Mouse (Mus musculus): ENCODE results near the gene Pfn4. TPM values are rescaled to one million over a fixed set of nuclear protein-coding genes. Genes with fewer than 3 reads are reported as not detected.

The Pfn4 gene
- total and polyA plus RNA-seq, 2 experiments from 2014 or later: 9.2 to 21.3 TPM

GRCm38 (mm10) chr12:4816680-4817360 lies 48.0 kb downstream of the Pfn4 start:
- Histone ChIP-seq H3K4me3 (ENCODE audit: low read depth, low read length) (peak overlapping the region; percentile 91), H3K27me3 (ENCODE audit: insufficient read depth, low read length) (no peaks in the 10 kb centered on the region), H3K9ac (peak overlapping the region; percentile 76), H3K27ac (ENCODE audit: low read depth, low read length) (peak overlapping the region; percentile 91), H3K36me3 (ENCODE audit: insufficient read depth) (peaks cover 16% of the 10 kb centered on the region; the same call in 1 of the 2 replicates), H3K4me1 (ENCODE audit: insufficient read depth) (peaks cover 10% of the 10 kb centered on the region), H3K9me3 (ENCODE audit: low read length) (no peaks in the 10 kb centered on the region), H3K4me2 (ENCODE audit: low read depth) (peak overlapping the region; percentile 80)
- TF ChIP-seq CTCF (IDR thresholded peaks at IDR 0.05; ENCODE audit: low read depth): no peak
- DNase-seq (peak; percentile 54), ATAC-seq (peak; percentile 50)
- 6% methylated on average over 24 of the region's 24 CpGs for WGBS

GRCm38 (mm10) chr12:4817361-4818101 lies 48.7 kb downstream of the Pfn4 start, which contains the start of gene Sf3b6:
Gene Sf3b6 (plus strand): TSS chr12:4817544.
- H3K4me2 ChIP-seq (ENCODE audit: low read depth): peak within 1 kb of the TSS; percentile 80
- H3K27ac ChIP-seq (ENCODE audit: low read depth, low read length): peak within 1 kb of the TSS; percentile 91
- H3K36me3 ChIP-seq (ENCODE audit: insufficient read depth): peaks cover 20% of the 10 kb centered on the region; the same call in 1 of the 2 replicates
- H3K9me3 ChIP-seq (ENCODE audit: low read length): no peaks in the 10 kb centered on the region
- DNase-seq: peak; percentile 98
- no peak for TF ChIP-seq CTCF (IDR thresholded peaks at IDR 0.05; ENCODE audit: low read depth)
- 2% methylated on average over 49 of the region's 49 CpGs for WGBS
- H3K27me3 ChIP-seq (ENCODE audit: insufficient read depth, low read length): no peaks in the 10 kb centered on the region
- peak within 1 kb of the TSS; percentile 76 for H3K9ac ChIP-seq
- peak within 1 kb of the TSS; percentile 91 for H3K4me3 ChIP-seq (ENCODE audit: low read depth, low read length)
- H3K4me1 ChIP-seq (ENCODE audit: insufficient read depth): peaks cover 10% of the 10 kb centered on the region
- peak; percentile 99 for ATAC-seq

- H3K4me1 ChIP-seq (ENCODE audit: insufficient read depth): no peaks in the 10 kb centered on the region
- H3K36me3 ChIP-seq (ENCODE audit: insufficient read depth): peaks cover 47% of the 10 kb centered on the region
- DNase-seq: no peak
- no peak for ATAC-seq
- no peaks in the 10 kb centered on the region for H3K27me3 ChIP-seq (ENCODE audit: insufficient read depth, low read length)
- no peak overlapping the region for H3K27ac ChIP-seq (ENCODE audit: low read depth, low read length)
- H3K4me2 ChIP-seq (ENCODE audit: low read depth): no peak overlapping the region
- H3K9me3 ChIP-seq (ENCODE audit: low read length): no peaks in the 10 kb centered on the region
- H3K9ac ChIP-seq: no peak overlapping the region
- 75% methylated on average over 3 of the region's 3 CpGs for WGBS
- H3K4me3 ChIP-seq (ENCODE audit: low read depth, low read length): no peak overlapping the region
- no peak for TF ChIP-seq CTCF (IDR thresholded peaks at IDR 0.05; ENCODE audit: low read depth)
Measured at GRCm38 (mm10) chr12:4827256-4827655, 58.4 kb downstream of the Pfn4 start.

Other genes with a start within 250 kb of the Pfn4 start
- gene Itsn2, start 176.4 kb upstream of the Pfn4 start, total RNA-seq (2014; rRNA removed): 24.5 and 28.1 TPM in 2 replicates
- 12.3 and 20.9 TPM in 2 replicates for gene Itsn2, start 176.4 kb upstream of the Pfn4 start, polyA plus RNA-seq (2015; fragmentation: Nextera tagmentation; extraction: Ambion mirVana)
- gene Gm3625, start 176.1 kb upstream of the Pfn4 start, total RNA-seq (2014; rRNA removed): not detected in 2 replicates
- gene Gm3625, start 176.1 kb upstream of the Pfn4 start, polyA plus RNA-seq (2015; fragmentation: Nextera tagmentation; extraction: Ambion mirVana): not detected in 2 replicates
- gene Fam228a, start 30.6 kb upstream of the Pfn4 start, total RNA-seq (2014; rRNA removed): 1.2 and 1.5 TPM in 2 replicates
- 0.09 and 0.30 TPM in 2 replicates for gene Fam228a, start 30.6 kb upstream of the Pfn4 start, polyA plus RNA-seq (2015; fragmentation: Nextera tagmentation; extraction: Ambion mirVana)
- gene Fam228b, start 245 bp downstream of the Pfn4 start, total RNA-seq (2014; rRNA removed): 7.8 and 18.8 TPM in 2 replicates
- 5.8 and 8.9 TPM in 2 replicates for gene Fam228b, start 245 bp downstream of the Pfn4 start, polyA plus RNA-seq (2015; fragmentation: Nextera tagmentation; extraction: Ambion mirVana)
- 117 and 156 TPM in 2 replicates for gene Sf3b6, start 48.5 kb downstream of the Pfn4 start, total RNA-seq (2014; rRNA removed)
- 326 and 451 TPM in 2 replicates for gene Sf3b6, start 48.5 kb downstream of the Pfn4 start, polyA plus RNA-seq (2015; fragmentation: Nextera tagmentation; extraction: Ambion mirVana)
- 51.7 and 122 TPM in 2 replicates for gene Fkbp1b, start 72.6 kb downstream of the Pfn4 start, total RNA-seq (2014; rRNA removed)
- 65.5 and 67.9 TPM in 2 replicates for gene Fkbp1b, start 72.6 kb downstream of the Pfn4 start, polyA plus RNA-seq (2015; fragmentation: Nextera tagmentation; extraction: Ambion mirVana)
- gene Wdcp, start 74.3 kb downstream of the Pfn4 start, total RNA-seq (2014; rRNA removed): 8.9 and 9.9 TPM in 2 replicates
- 10.2 and 11.4 TPM in 2 replicates for gene Wdcp, start 74.3 kb downstream of the Pfn4 start, polyA plus RNA-seq (2015; fragmentation: Nextera tagmentation; extraction: Ambion mirVana)
- 1.1 and 3.4 TPM in 2 replicates for gene Mfsd2b, start 105.3 kb downstream of the Pfn4 start, total RNA-seq (2014; rRNA removed)
- gene Mfsd2b, start 105.3 kb downstream of the Pfn4 start, polyA plus RNA-seq (2015; fragmentation: Nextera tagmentation; extraction: Ambion mirVana): 0.49 and 1.3 TPM in 2 replicates
- gene Ubxn2a, start 138.7 kb downstream of the Pfn4 start, total RNA-seq (2014; rRNA removed): 28.5 and 29.0 TPM in 2 replicates
- 21.4 and 34.9 TPM in 2 replicates for gene Ubxn2a, start 138.7 kb downstream of the Pfn4 start, polyA plus RNA-seq (2015; fragmentation: Nextera tagmentation; extraction: Ambion mirVana)
- 23.7 and 31.1 TPM in 2 replicates for gene Atad2b, start 148.3 kb downstream of the Pfn4 start, total RNA-seq (2014; rRNA removed)
- gene Atad2b, start 148.3 kb downstream of the Pfn4 start, polyA plus RNA-seq (2015; fragmentation: Nextera tagmentation; extraction: Ambion mirVana): 5.0 and 6.6 TPM in 2 replicates

Data from forebrain, postnatal 0 days (tissue).